20 mouse cellular contexts compared by ENCODE assay signal in genomic region chr4:136092498-136092897, GRCm38 (mm10). TPM values are rescaled to one million over a fixed set of nuclear protein-coding genes. Genes with fewer than 3 reads are reported as not detected.
DNase-seq lines count a peak whose midpoint lies in the region; ATAC-seq and TF ChIP-seq lines count a peak whose summit lies in the region.
"Had no signal": no experiment of that assay in that cellular context is flagged by ENCODE, and none has a peak within 500 bp of the region (broad histone marks: within the 10 kb centered on the region; RNA-seq: fewer than 3 reads in every experiment).

No protein-coding gene starts in this region.

- TF ChIP-seq CTCF in intestine, postnatal 0 days (IDR thresholded peaks at IDR 0.05; ENCODE audit: low read depth) = peak; percentile 51
- TF ChIP-seq CTCF in liver, postnatal 0 days (IDR thresholded peaks at IDR 0.05; ENCODE audit: low read depth) = peak; percentile 55
- peak; percentile 12 to 37 (median 35); a peak in 4 of 6 replicates for TF ChIP-seq CTCF in MEL (IDR thresholded peaks at IDR 0.05 in 2 of 3, conservative IDR thresholded peaks at IDR 0.05 in 1 of 3; ENCODE audit: control insufficient read depth in 1 of 3, insufficient read depth in 1 of 3, low read depth in 2 of 3, low read length in 3 of 3, poor library complexity in 1 of 3, severe bottlenecking in 1 of 3)
- TF ChIP-seq CTCF in cortical plate, adult 2 months (IDR thresholded peaks at IDR 0.05; ENCODE audit: extremely low read depth, insufficient read depth, low read length) = 0 out of 2 replicates have a peak, but pooled peaks have one; percentile 9

- DNase-seq in liver, postnatal 0 days = no peak
- no peak for DNase-seq in MEL (ENCODE audit: low read depth, low spot score)
- no peak for DNase-seq in retina, postnatal 1 day
- DNase-seq: adrenal gland, postnatal 36 days; cerebellum, adult 8-10 months; gastrocnemius, postnatal 25 days; left cerebral cortex, postnatal 4 days; liver, embryonic 13.5 days; lung, postnatal 14 days; right cerebral cortex, postnatal 4 days; thymus, postnatal 4 days had no signal

- H3K9me3 ChIP-seq in intestine, postnatal 0 days (ENCODE audit: control insufficient read depth) = no peaks in the 10 kb centered on the region
- H3K9me3 ChIP-seq in intestine, embryonic 15.5 days = no peaks in the 10 kb centered on the region
- H3K9me3 ChIP-seq in liver, postnatal 0 days (ENCODE audit: low read length) = no peaks in the 10 kb centered on the region
- H3K9me3 ChIP-seq in liver, embryonic 12.5 days (replicated peaks) = no peaks in the 10 kb centered on the region
- H3K9me3 ChIP-seq in MEL (replicated peaks; ENCODE audit: insufficient read depth, low read length) = no peaks in the 10 kb centered on the region
- H3K9me3 ChIP-seq: embryonic facial prominence, embryonic 10.5 days; forebrain, embryonic 12.5 days; heart, embryonic 15.5 days; liver, embryonic 13.5 days had no signal

- no peak overlapping the region for H3K27ac ChIP-seq in intestine, postnatal 0 days (ENCODE audit: low read depth, low read length)
- H3K27ac ChIP-seq in intestine, embryonic 15.5 days = no peak overlapping the region
- no peak overlapping the region for H3K27ac ChIP-seq in liver, postnatal 0 days (ENCODE audit: low read depth)
- H3K27ac ChIP-seq in liver, embryonic 12.5 days = no peak overlapping the region
- no peak overlapping the region for H3K27ac ChIP-seq in MEL (ENCODE audit: control insufficient read depth, low read depth, low read length)
- H3K27ac ChIP-seq in cortical plate, adult 2 months (ENCODE audit: insufficient read depth, low read length) = no peak overlapping the region
- H3K27ac ChIP-seq: embryonic facial prominence, embryonic 10.5 days; forebrain, embryonic 12.5 days; heart, embryonic 15.5 days; kidney, embryonic 15.5 days; liver, embryonic 13.5 days had no signal

- no peaks in the 10 kb centered on the region for H3K79me2 ChIP-seq in MEL (ENCODE audit: control insufficient read depth, insufficient read depth, low read length, poor library complexity)

- no peak for TF ChIP-seq POLR2A in MEL (IDR thresholded peaks at IDR 0.05; ENCODE audit: control insufficient read depth in 1 of 2, insufficient read depth in 1 of 2, low read depth in 1 of 2, low read length in 2 of 2, poor library complexity in 1 of 2)
- TF ChIP-seq POLR2A in cortical plate, adult 2 months (IDR thresholded peaks at IDR 0.05; ENCODE audit: extremely low read depth, insufficient read depth, low read length) = no peak

- no peak overlapping the region for H3K9ac ChIP-seq in intestine, postnatal 0 days (ENCODE audit: low read depth, low read length)
- H3K9ac ChIP-seq in intestine, embryonic 15.5 days = no peak overlapping the region
- no peak overlapping the region for H3K9ac ChIP-seq in liver, postnatal 0 days (replicated peaks)
- no peak overlapping the region for H3K9ac ChIP-seq in liver, embryonic 12.5 days
- no peak overlapping the region for H3K9ac ChIP-seq in MEL (ENCODE audit: control insufficient read depth, low read depth, low read length, poor library complexity, severe bottlenecking)
- H3K9ac ChIP-seq: forebrain, embryonic 12.5 days; heart, embryonic 15.5 days; kidney, embryonic 15.5 days; liver, embryonic 13.5 days had no signal

- H3K36me3 ChIP-seq in intestine, postnatal 0 days (ENCODE audit: control insufficient read depth, insufficient read depth) = no peaks in the 10 kb centered on the region
- H3K36me3 ChIP-seq in intestine, embryonic 15.5 days = no peaks in the 10 kb centered on the region
- H3K36me3 ChIP-seq in liver, postnatal 0 days (replicated peaks; ENCODE audit: insufficient read depth, low read length) = no peaks in the 10 kb centered on the region
- H3K36me3 ChIP-seq in liver, embryonic 12.5 days = no peaks in the 10 kb centered on the region
- H3K36me3 ChIP-seq in MEL (ENCODE audit: control insufficient read depth in 1 of 2, insufficient read depth in 2 of 2, low read length in 2 of 2) = no peaks in the 10 kb centered on the region
- H3K36me3 ChIP-seq: embryonic facial prominence, embryonic 10.5 days; forebrain, embryonic 12.5 days; heart, embryonic 15.5 days; kidney, embryonic 15.5 days; liver, embryonic 13.5 days had no signal

- TF ChIP-seq EP300 in liver, postnatal 0 days (IDR thresholded peaks at IDR 0.05; ENCODE audit: low read depth) = no peak
- no peak for TF ChIP-seq EP300 in MEL (IDR thresholded peaks at IDR 0.05; ENCODE audit: low read depth in 1 of 2, low read length in 2 of 2)

- no peak overlapping the region for H3K4me2 ChIP-seq in intestine, postnatal 0 days (replicated peaks; ENCODE audit: low read depth)
- no peak overlapping the region for H3K4me2 ChIP-seq in intestine, embryonic 15.5 days (replicated peaks)
- H3K4me2 ChIP-seq in liver, postnatal 0 days (ENCODE audit: low read depth, low read length) = no peak overlapping the region
- no peak overlapping the region for H3K4me2 ChIP-seq in liver, embryonic 12.5 days
- H3K4me2 ChIP-seq: forebrain, embryonic 12.5 days; heart, embryonic 15.5 days; kidney, embryonic 15.5 days; liver, embryonic 13.5 days had no signal

- H3K27me3 ChIP-seq in intestine, postnatal 0 days (replicated peaks; ENCODE audit: control insufficient read depth, insufficient read depth, low read length) = no peaks in the 10 kb centered on the region
- H3K27me3 ChIP-seq in intestine, embryonic 15.5 days (replicated peaks) = no peaks in the 10 kb centered on the region
- H3K27me3 ChIP-seq in liver, postnatal 0 days (ENCODE audit: insufficient read depth, low read length) = no peaks in the 10 kb centered on the region
- peaks cover 32% of the 10 kb centered on the region for H3K27me3 ChIP-seq in liver, embryonic 12.5 days (replicated peaks)
- H3K27me3 ChIP-seq in MEL (ENCODE audit: control insufficient read depth in 1 of 2, insufficient read depth in 2 of 2, low read length in 2 of 2) = peaks cover 0 to 4% of the 10 kb centered on the region in 2 experiments; a peak in 2 of 4 replicates
- H3K27me3 ChIP-seq: forebrain, embryonic 12.5 days; heart, embryonic 15.5 days; kidney, embryonic 15.5 days had no signal

- no peak for ATAC-seq in intestine, postnatal 0 days
- no peak for ATAC-seq in intestine, embryonic 15.5 days
- ATAC-seq in liver, postnatal 0 days = no peak
- no peak for ATAC-seq in liver, embryonic 12.5 days
- ATAC-seq: midbrain, embryonic 16.5 days had no signal

- TF ChIP-seq RAD21 in MEL (IDR thresholded peaks at IDR 0.05; ENCODE audit: low read depth, low read length) = peak; percentile 12

- 86% methylated on average over 7 of the region's 7 CpGs for WGBS in intestine, postnatal 0 days
- 86% methylated on average over 7 of the region's 7 CpGs for WGBS in intestine, embryonic 15.5 days
- WGBS in liver, postnatal 0 days (ENCODE audit: insufficient replicate concordance) = 75% methylated on average over 7 of the region's 7 CpGs
- 68% methylated on average over 7 of the region's 7 CpGs for WGBS in liver, embryonic 12.5 days (ENCODE audit: insufficient replicate concordance)

- no peaks in the 10 kb centered on the region for H3K4me1 ChIP-seq in intestine, postnatal 0 days (replicated peaks; ENCODE audit: control insufficient read depth, insufficient read depth, low read length)
- H3K4me1 ChIP-seq in intestine, embryonic 15.5 days (replicated peaks) = peaks cover 6% of the 10 kb centered on the region; the same call in 1 of the 2 replicates
- peaks cover 8% of the 10 kb centered on the region; the same call in 1 of the 2 replicates for H3K4me1 ChIP-seq in liver, postnatal 0 days (ENCODE audit: insufficient read depth)
- no peaks in the 10 kb centered on the region for H3K4me1 ChIP-seq in liver, embryonic 12.5 days
- H3K4me1 ChIP-seq in MEL (ENCODE audit: control insufficient read depth in 1 of 2, insufficient read depth in 2 of 2, low read length in 2 of 2) = no peaks in the 10 kb centered on the region
- no peaks in the 10 kb centered on the region for H3K4me1 ChIP-seq in cortical plate, adult 2 months (ENCODE audit: control insufficient read depth, insufficient read depth, low read length)
- H3K4me1 ChIP-seq: heart, embryonic 15.5 days had no signal

- no peak overlapping the region for H3K4me3 ChIP-seq in intestine, postnatal 0 days (ENCODE audit: low read depth, low read length)
- H3K4me3 ChIP-seq in intestine, embryonic 15.5 days (replicated peaks) = no peak overlapping the region
- no peak overlapping the region for H3K4me3 ChIP-seq in liver, postnatal 0 days (ENCODE audit: low read depth, low read length)
- no peak overlapping the region for H3K4me3 ChIP-seq in liver, embryonic 12.5 days
- no peak overlapping the region for H3K4me3 ChIP-seq in MEL (ENCODE audit: control insufficient read depth in 1 of 2, insufficient read depth in 1 of 2, low read depth in 2 of 2, low read length in 2 of 2)
- H3K4me3 ChIP-seq in cortical plate, adult 2 months (ENCODE audit: insufficient read depth, low read length) = no peak overlapping the region
- H3K4me3 ChIP-seq: embryonic facial prominence, embryonic 10.5 days; forebrain, embryonic 12.5 days; heart, embryonic 15.5 days; kidney, embryonic 15.5 days; liver, embryonic 13.5 days had no signal

TF ChIP-seq in MEL, 35 proteins besides CTCF, POLR2A, EP300 and RAD21:
- TF ChIP-seq SMC3 (IDR thresholded peaks at IDR 0.05; ENCODE audit: low read depth, low read length) (peak; percentile 26), MYC (IDR thresholded peaks at IDR 0.05; ENCODE audit: low read depth, low read length) (no peak)

RNA-seq across cellular contexts. Expression of gene Rpl11, which starts 39.3 kb away (rescaled TPM):
- polyA plus RNA-seq in intestine, postnatal 0 days (2015; fragmentation: Nextera tagmentation; extraction: Ambion mirVana) = 268 and 276 TPM in 2 replicates
- polyA plus RNA-seq in intestine, embryonic 15.5 days (2015; fragmentation: Nextera tagmentation; extraction: Ambion mirVana) = 464 and 472 TPM in 2 replicates
- polyA plus RNA-seq in liver, postnatal 0 days (2015; fragmentation: Nextera tagmentation; extraction: Ambion mirVana) = 251 and 260 TPM in 2 replicates
- polyA plus RNA-seq in liver, embryonic 12.5 days (2016; fragmentation: Nextera tagmentation; extraction: Ambion mirVana) = 350 and 362 TPM in 2 replicates
- 2,589 and 2,603 TPM in 2 replicates for total RNA-seq in MEL (2012; rRNA removed)
- polyA plus RNA-seq in MEL (2012; ENCODE audit: insufficient read depth in 1 of 2, insufficient read length in 2 of 2, low read depth in 1 of 2, low replicate concordance in 2 of 2, missing spikeins in 1 of 2) = 1,000 to 10,000 TPM in 1 of 2 experiments, not detected in 1; 2,003 TPM
- 511 and 520 TPM in 2 replicates for polyA plus RNA-seq in cortical plate, adult 2 months (2012; rRNA removed)

RNA-seq across cellular contexts. Expression of gene Id3, which starts 50.8 kb away (rescaled TPM):
- polyA plus RNA-seq in intestine, postnatal 0 days (2015; fragmentation: Nextera tagmentation; extraction: Ambion mirVana) = 106 and 118 TPM in 2 replicates
- polyA plus RNA-seq in intestine, embryonic 15.5 days (2015; fragmentation: Nextera tagmentation; extraction: Ambion mirVana) = 269 and 285 TPM in 2 replicates
- 77.3 and 79.1 TPM in 2 replicates for polyA plus RNA-seq in liver, postnatal 0 days (2015; fragmentation: Nextera tagmentation; extraction: Ambion mirVana)
- 80.9 and 88.1 TPM in 2 replicates for polyA plus RNA-seq in liver, embryonic 12.5 days (2016; fragmentation: Nextera tagmentation; extraction: Ambion mirVana)
- 0.16 and 0.27 TPM in 2 replicates for total RNA-seq in MEL (2012; rRNA removed)
- under 1 TPM in 1 of 2 experiments, not detected in 1; 0.17 TPM for polyA plus RNA-seq in MEL (2012; ENCODE audit: insufficient read depth in 1 of 2, insufficient read length in 2 of 2, low read depth in 1 of 2, low replicate concordance in 2 of 2, missing spikeins in 1 of 2)
- polyA plus RNA-seq in cortical plate, adult 2 months (2012; rRNA removed) = 75.7 and 82.9 TPM in 2 replicates

Comparison
In these comparisons a context has a peak if more than half of its experiments do, and no peak if none do; other contexts are left out.
1. RNA of gene Id3, which starts 50.8 kb away (polyA plus RNA-seq): 269 to 285 TPM in intestine, embryonic 15.5 days, 106 to 118 TPM in intestine, postnatal 0 days, 75.7 to 82.9 TPM in cortical plate, adult 2 months, 80.9 to 88.1 TPM in liver, embryonic 12.5 days and 77.3 to 79.1 TPM in liver, postnatal 0 days; 0.17 TPM in MEL; every median in the first group is over 10 times any median in the second.
2. Peak in every context shown above with its lines, with median percentiles within 50 percentile points of each other: CTCF ChIP-seq.